Mouse (Mus musculus) hindbrain, embryonic 16.5 days (tissue): Measurements from ENCODE around the gene Cdh23. TPM values are rescaled to one million over a fixed set of nuclear protein-coding genes. Genes with fewer than 3 reads are reported as not detected.
"Not testable (repeated sequence)": the region's sequence is repeated elsewhere in the genome, so short reads cannot be mapped to it uniquely, and the experiment has no call there.

Source experiments
- ATAC-seq: fragments of 200-750 bp; cut with Nextera tagmentation; 2 replicates; pipeline ENCODE4 v1.8.0; 2017; ENCODE audit warnings: moderate TSS enrichment, moderate library complexity
- H3K27ac ChIP-seq: fragments of 300-500 bp; sonication (generic); 2 replicates; pipeline ENCODE4 v1.5.1; 2014; ENCODE audit warnings: low read depth, mild to moderate bottlenecking, control low read depth, low read length, moderate library complexity
- H3K27me3 ChIP-seq: fragments of 300-500 bp; sonication (generic); replicated peaks from 2 replicates; pipeline ENCODE4 v1.6.1; 2014; ENCODE audit warnings: low read length; ENCODE audit not compliant: control insufficient read depth, insufficient read depth
- H3K36me3 ChIP-seq: fragments of 300-500 bp; sonication (generic); 2 replicates; pipeline ENCODE4 v1.6.1; 2014; ENCODE audit warnings: mild to moderate bottlenecking, low read length, moderate library complexity, mixed read lengths; ENCODE audit not compliant: control insufficient read depth, insufficient read depth
- H3K4me1 ChIP-seq: fragments of 300-500 bp; sonication (generic); 2 replicates; pipeline ENCODE4 v1.6.1; 2014; ENCODE audit warnings: low read depth, low read length; ENCODE audit not compliant: control insufficient read depth, insufficient read depth
- H3K4me2 ChIP-seq: fragments of 300-500 bp; sonication (generic); 2 replicates; pipeline ENCODE4 v1.6.1; 2014; ENCODE audit warnings: mild to moderate bottlenecking, low read length, control low read depth, moderate library complexity
- H3K4me3 ChIP-seq: fragments of 300-500 bp; sonication (generic); 2 replicates; pipeline ENCODE4 v1.5.1; 2014; ENCODE audit warnings: mild to moderate bottlenecking, low read length, control low read depth, moderate library complexity
- H3K9ac ChIP-seq: fragments of 300-500 bp; sonication (generic); 2 replicates; pipeline ENCODE4 v1.6.1; 2014; ENCODE audit warnings: low read depth, mild to moderate bottlenecking, control low read depth, low read length, moderate library complexity
- H3K9me3 ChIP-seq: fragments of 300-500 bp; sonication (generic); 2 replicates; pipeline ENCODE4 v1.6.1; 2014; ENCODE audit warnings: mild to moderate bottlenecking, low read length, moderate library complexity; ENCODE audit not compliant: control insufficient read depth
- WGBS: fragments of 180-500 bp; shearing (Covaris S2); extraction: QIAGEN DNeasy Blood & Tissue Kit; methylation state at CpG from one replicate; pipeline ENCODE4 v1.1.7; 2014; 5-methylcytosine and 5-hydroxymethylcytosine counted together
- polyA plus RNA-seq: library from polyadenylated mRNA; unstranded; fragments of >200 nt; fragmentation: Nextera tagmentation; extraction: Ambion mirVana; gene quantifications from 2 replicates; pipeline ENCODE4 v1.2.1, GENCODE M21; 2015

Cdh23 gene
- polyA plus RNA-seq, 1 experiment from 2014 or later, result 6.1 TPM

GRCm38 (mm10) chr10:60721640-60722039, 25.4 kb upstream of the Cdh23 start:
- H3K9me3 ChIP-seq, result no peaks in the 10 kb centered on the region
- no peak overlapping the region for H3K9ac ChIP-seq
- H3K36me3 ChIP-seq, result no peaks in the 10 kb centered on the region
- no peak overlapping the region for H3K4me3 ChIP-seq
- H3K27ac ChIP-seq, result no peak overlapping the region
- no peak for ATAC-seq
- 27% methylated on average over 12 of the region's 12 CpGs for WGBS
- no peaks in the 10 kb centered on the region for H3K4me1 ChIP-seq
- no peaks in the 10 kb centered on the region for H3K27me3 ChIP-seq
- no peak overlapping the region for H3K4me2 ChIP-seq

DNA sequence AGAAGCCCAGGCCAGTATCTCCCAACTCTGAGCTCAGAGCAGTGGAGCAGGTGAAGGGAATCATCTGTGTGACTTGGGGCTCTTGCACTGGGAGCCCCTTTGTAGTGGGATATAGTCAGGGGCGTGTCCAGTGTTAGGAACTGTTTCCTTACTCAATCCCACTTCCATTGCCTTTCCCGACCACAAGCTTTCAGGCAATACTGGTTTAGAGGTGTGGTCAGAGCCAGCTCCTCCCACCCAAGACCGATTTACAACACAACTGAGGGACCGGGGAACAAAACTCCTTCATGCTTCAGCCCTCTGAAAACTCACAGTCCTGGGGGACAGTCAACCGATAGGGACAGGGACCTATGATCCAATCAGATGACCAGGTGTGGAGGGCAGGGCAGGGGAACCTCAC, 24.2 kb upstream of the Cdh23 start:
- Histone ChIP-seq H3K9me3 (no peaks in the 10 kb centered on the region), H3K27me3 (no peaks in the 10 kb centered on the region), H3K9ac (no peak overlapping the region), H3K36me3 (peaks cover 4% of the 10 kb centered on the region), H3K4me1 (no peaks in the 10 kb centered on the region), H3K4me2 (no peak overlapping the region), H3K27ac (no peak overlapping the region), H3K4me3 (no peak overlapping the region)
- ATAC-seq, result no peak
- 82% methylated on average over 5 of the region's 5 CpGs for WGBS

- WGBS, result 97% methylated on average over 2 of the region's 2 CpGs
- Histone ChIP-seq H3K36me3 (peaks cover 10% of the 10 kb centered on the region), H3K27ac (no peak overlapping the region), H3K9ac (no peak overlapping the region), H3K27me3 (no peaks in the 10 kb centered on the region), H3K4me2 (no peak overlapping the region), H3K4me3 (no peak overlapping the region), H3K9me3 (peaks cover 6% of the 10 kb centered on the region), H3K4me1 (no peaks in the 10 kb centered on the region)
- no peak for ATAC-seq
Measured at GRCm38 (mm10) chr10:60718491-60718890, 22.2 kb upstream of the Cdh23 start.

GRCm38 (mm10) chr10:60716449-60716848, 20.2 kb upstream of the Cdh23 start:
- Histone ChIP-seq H3K9ac (no peak overlapping the region), H3K4me2 (no peak overlapping the region), H3K4me3 (no peak overlapping the region), H3K9me3 (peaks cover 13% of the 10 kb centered on the region), H3K4me1 (no peaks in the 10 kb centered on the region), H3K27ac (no peak overlapping the region), H3K36me3 (peaks cover 10% of the 10 kb centered on the region), H3K27me3 (no peaks in the 10 kb centered on the region)
- ATAC-seq, result no peak
- 94% methylated on average over 3 of the region's 3 CpGs for WGBS

- H3K9me3 ChIP-seq, result peaks cover 13% of the 10 kb centered on the region
- H3K27me3 ChIP-seq, H3K36me3 ChIP-seq, H3K4me2 ChIP-seq, H3K27ac ChIP-seq, H3K9ac ChIP-seq, H3K4me1 ChIP-seq, ATAC-seq, H3K4me3 ChIP-seq: not testable (repeated sequence)
- WGBS, result 61% methylated on average over 8 of the region's 8 CpGs
Measured at GRCm38 (mm10) chr10:60712299-60712698, 16.0 kb upstream of the Cdh23 start.

DNA sequence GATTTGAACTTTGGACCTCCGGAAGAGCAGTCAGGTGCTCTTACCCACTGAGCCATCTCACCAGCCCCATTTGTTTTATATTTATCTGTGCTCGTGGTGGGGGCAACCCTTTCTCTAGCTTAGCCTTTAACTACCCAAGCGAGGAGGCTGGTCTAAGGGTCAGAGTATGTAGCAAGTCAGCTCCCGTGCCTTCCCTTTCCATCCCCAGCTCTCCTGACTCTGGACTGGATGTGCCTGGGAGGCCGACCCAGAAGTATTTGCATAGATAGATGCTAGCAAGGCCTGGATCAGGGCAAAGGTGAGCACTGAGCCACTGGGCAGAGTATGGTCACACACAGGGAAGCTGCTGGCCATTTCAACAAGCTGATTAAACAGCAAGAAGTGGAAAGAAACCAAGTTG, 12.5 kb upstream of the Cdh23 start:
- Histone ChIP-seq H3K27ac (no peak overlapping the region), H3K9ac (no peak overlapping the region), H3K27me3 (no peaks in the 10 kb centered on the region), H3K36me3 (no peaks in the 10 kb centered on the region), H3K9me3 (peaks cover 8% of the 10 kb centered on the region; the same call in 1 of the 2 replicates), H3K4me2 (no peak overlapping the region), H3K4me3 (no peak overlapping the region), H3K4me1 (no peaks in the 10 kb centered on the region)
- ATAC-seq, result no peak
- WGBS, result 80% methylated on average over 5 of the region's 5 CpGs

GRCm38 (mm10) chr10:60706268-60706667, 10.0 kb upstream of the Cdh23 start:
- Histone ChIP-seq H3K4me2 (no peak overlapping the region), H3K9me3 (no peaks in the 10 kb centered on the region), H3K9ac (no peak overlapping the region), H3K27ac (no peak overlapping the region), H3K4me3 (no peak overlapping the region), H3K36me3 (no peaks in the 10 kb centered on the region), H3K27me3 (no peaks in the 10 kb centered on the region), H3K4me1 (no peaks in the 10 kb centered on the region)
- WGBS, result 91% methylated on average over 4 of the region's 4 CpGs
- no peak for ATAC-seq

- no peak overlapping the region for H3K27ac ChIP-seq
- H3K27me3 ChIP-seq, result no peaks in the 10 kb centered on the region
- H3K4me3 ChIP-seq, result no peak overlapping the region
- no peak overlapping the region for H3K9ac ChIP-seq
- no peak overlapping the region for H3K4me2 ChIP-seq
- ATAC-seq, result no peak
- WGBS, result 55% methylated on average over 2 of the region's 2 CpGs
- no peaks in the 10 kb centered on the region for H3K4me1 ChIP-seq
- H3K36me3 ChIP-seq, result no peaks in the 10 kb centered on the region
- no peaks in the 10 kb centered on the region for H3K9me3 ChIP-seq
Measured at GRCm38 (mm10) chr10:60705134-60705533, 8.8 kb upstream of the Cdh23 start.

GRCm38 (mm10) chr10:60697775-60698174, 1.5 kb upstream of the Cdh23 start:
- Histone ChIP-seq H3K36me3 (no peaks in the 10 kb centered on the region), H3K27me3 (peaks cover 2% of the 10 kb centered on the region; the same call in 1 of the 2 replicates), H3K4me3 (no peak overlapping the region), H3K4me2 (no peak overlapping the region), H3K9me3 (no peaks in the 10 kb centered on the region), H3K4me1 (no peaks in the 10 kb centered on the region; the same call in 1 of the 2 replicates), H3K9ac (no peak overlapping the region), H3K27ac (no peak overlapping the region)
- WGBS, result 79% methylated on average over 6 of the region's 6 CpGs
- ATAC-seq, result no peak

DNA sequence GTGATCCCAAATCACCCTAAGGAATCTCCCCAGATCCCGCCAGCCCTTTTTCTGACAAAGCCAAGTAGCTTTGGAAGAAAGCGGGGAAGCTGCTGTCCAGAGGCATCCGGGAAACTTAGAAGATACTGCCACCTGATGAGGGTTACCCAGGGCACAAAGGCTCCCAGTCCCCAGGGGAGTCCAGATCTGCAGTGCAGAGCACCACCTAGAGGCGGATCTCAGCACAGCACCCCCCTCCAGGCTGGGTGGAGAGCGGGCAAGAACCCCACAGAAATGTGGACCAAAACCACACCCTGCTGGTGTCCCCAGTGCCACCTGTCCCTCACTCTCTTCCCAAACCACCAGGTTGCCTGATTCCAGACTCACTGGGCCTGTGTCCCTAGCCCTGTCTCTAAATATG, 685 bp upstream of the Cdh23 start:
- no peak overlapping the region for H3K4me3 ChIP-seq
- H3K27me3 ChIP-seq, result peaks cover 2% of the 10 kb centered on the region; the same call in 1 of the 2 replicates
- H3K36me3 ChIP-seq, result no peaks in the 10 kb centered on the region
- no peak for ATAC-seq
- WGBS, result 23% methylated on average over 5 of the region's 5 CpGs
- H3K4me2 ChIP-seq, result no peak overlapping the region
- H3K27ac ChIP-seq, result no peak overlapping the region
- no peaks in the 10 kb centered on the region; the same call in 1 of the 2 replicates for H3K4me1 ChIP-seq
- H3K9me3 ChIP-seq, result no peaks in the 10 kb centered on the region
- no peak overlapping the region for H3K9ac ChIP-seq
